Mouse (Mus musculus): ENCODE measurements around the gene Hunk. TPM values are rescaled to one million over a fixed set of nuclear protein-coding genes. Genes with fewer than 3 reads are reported as not detected.

Gene Hunk
- polyA plus RNA-seq (2017; shearing (Covaris generic)) = 0.07 TPM

DNA sequence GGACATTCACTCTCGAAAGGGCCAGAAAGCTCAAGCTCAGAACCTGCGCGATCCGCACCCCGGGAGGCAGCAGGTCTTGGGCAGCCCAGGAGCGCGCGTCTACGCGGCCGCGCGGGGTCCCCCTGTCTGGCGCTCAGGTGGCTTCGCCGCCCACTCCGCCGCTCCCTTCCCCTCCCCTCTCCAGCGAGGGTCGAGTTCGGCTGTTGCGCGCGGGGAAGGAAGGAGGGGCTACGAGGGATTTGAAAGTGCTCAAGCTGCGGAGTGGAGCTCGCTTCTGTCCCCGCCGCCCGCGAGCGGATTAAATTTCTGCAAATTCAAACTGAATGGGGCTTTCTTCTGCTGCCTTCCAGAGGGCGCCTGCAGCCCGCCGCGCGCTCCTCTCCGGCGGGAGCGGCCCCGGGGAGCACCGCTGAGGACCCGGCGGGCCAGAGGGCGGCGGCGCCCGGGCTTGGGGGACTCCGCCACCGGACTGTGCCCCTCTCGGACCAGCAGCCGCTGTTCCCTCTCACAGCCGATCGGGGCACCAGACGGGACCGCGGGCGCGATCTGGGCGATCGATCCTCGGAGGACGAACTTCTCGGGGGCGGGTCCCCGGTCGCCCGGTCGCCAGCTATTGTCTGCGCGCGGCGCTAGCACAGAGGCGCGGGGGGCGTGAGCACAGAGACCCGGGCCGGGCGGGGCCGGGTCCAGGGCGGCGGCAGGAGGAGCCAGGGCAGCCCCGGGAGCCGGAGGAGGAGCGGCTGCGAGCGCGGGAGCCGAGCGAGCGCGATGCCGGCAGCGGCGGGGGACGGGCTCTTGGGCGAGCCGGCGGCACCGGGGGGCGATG, at the start of gene Hunk:
TSS of gene Hunk (plus strand) at position 326 of the 826 bp plus-strand sequence.

Other genes with a start within 250 kb of the Hunk start
- gene Tiam1, start 242.2 kb upstream of the Hunk start, polyA plus RNA-seq (2017; shearing (Covaris generic)) = 33.7 TPM
- gene Sod1, start 165.3 kb upstream of the Hunk start, polyA plus RNA-seq (2017; shearing (Covaris generic)) = 84.3 TPM
- 80.0 TPM for gene Scaf4, start 101.5 kb upstream of the Hunk start, polyA plus RNA-seq (2017; shearing (Covaris generic))